Mouse (Mus musculus) embryonic stem cell, embryonic (primary cell): ENCODE data around the gene Cmtm2a.
"Not testable (repeated sequence)": the region's sequence is repeated elsewhere in the genome, so short reads cannot be mapped to it uniquely, and the experiment has no call there.

Source experiments
- CTCF ChIA-PET, 4 experiments: fragments of 300-600 bp in 2 of 4; fragments of 350-600 bp in 2 of 4; sonication (Branson Sonifier 250); formaldehyde crosslinking; loops; one replicate each; lab custom pipeline; 2022; ENCODE audit warnings: inconsistent platforms in 2 of 4; lab: Charles Lee
- POLR2A ChIA-PET, 4 experiments: fragments of 300-600 bp in 2 of 4; fragments of 350-600 bp in 2 of 4; sonication (Branson Sonifier 250); formaldehyde crosslinking; loops; one replicate each; lab custom pipeline; 2022; ENCODE audit warnings: antibody characterized with exemption in 4 of 4, inconsistent platforms in 1 of 4; lab: Charles Lee

Gene Cmtm2a

GRCm38 (mm10) chr8:104293081-104293480 is at the start of gene Cmtm2a:
Gene Cmtm2a (minus strand): TSS chr8:104293181.
- CTCF ChIA-PET, POLR2A ChIA-PET: not testable (repeated sequence)

DNA sequence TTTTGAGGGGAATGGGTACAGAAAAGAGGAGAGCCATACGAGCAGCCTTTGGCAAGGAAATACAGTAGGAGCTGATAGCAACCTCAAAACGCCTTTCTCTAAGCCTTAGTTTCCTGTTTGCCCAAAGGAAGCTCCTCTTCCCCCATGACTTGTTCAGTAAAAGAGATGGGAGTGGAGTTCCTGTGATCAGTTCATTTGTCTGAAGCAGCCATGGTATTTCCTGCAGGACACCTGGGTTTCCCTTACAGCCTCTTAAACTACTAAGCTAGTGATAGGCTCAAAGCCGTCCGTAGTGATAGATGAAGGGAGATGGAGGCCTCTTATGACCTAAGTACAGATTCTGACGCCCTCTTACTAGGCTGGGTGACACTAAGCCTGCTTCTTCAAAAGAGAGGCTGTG is 49.4 kb upstream of the Cmtm2a start:
- CTCF ChIA-PET: interaction anchor here in 2 of 4 experiments (0.7 to 3.5 kb wide), 12 partner anchors 13 to 260 kb away, joined by 3 to 40 read pairs (median 4); partner anchors contain the start of genes Cklf (in 1 of the 2) and Dync1li2 (in 1 of the 2)
- POLR2A ChIA-PET: interaction anchor here in 3 of 4 experiments (0.6 to 2.6 kb wide), 8 partner anchors 12 to 100 kb away, joined by 3 to 9 read pairs (median 4); partner anchors contain the start of genes Cklf (in 1 of the 3) and Dync1li2 (in 1 of the 3)

- CTCF ChIA-PET: interaction anchor here in 2 of 4 experiments (0.7 to 3.5 kb wide), 5 partner anchors 17 to 260 kb away, joined by 4 to 40 read pairs (median 4); no protein-coding TSS in a partner anchor
- POLR2A ChIA-PET: interaction anchor here in 3 of 4 experiments (0.6 to 2.6 kb wide), 7 partner anchors 13 to 101 kb away, joined by 3 to 9 read pairs (median 4); partner anchors contain the start of genes Cklf (in 1 of the 3) and Dync1li2 (in 1 of the 3)
Measured at GRCm38 (mm10) chr8:104341678-104342077, 48.7 kb upstream of the Cmtm2a start.

DNA sequence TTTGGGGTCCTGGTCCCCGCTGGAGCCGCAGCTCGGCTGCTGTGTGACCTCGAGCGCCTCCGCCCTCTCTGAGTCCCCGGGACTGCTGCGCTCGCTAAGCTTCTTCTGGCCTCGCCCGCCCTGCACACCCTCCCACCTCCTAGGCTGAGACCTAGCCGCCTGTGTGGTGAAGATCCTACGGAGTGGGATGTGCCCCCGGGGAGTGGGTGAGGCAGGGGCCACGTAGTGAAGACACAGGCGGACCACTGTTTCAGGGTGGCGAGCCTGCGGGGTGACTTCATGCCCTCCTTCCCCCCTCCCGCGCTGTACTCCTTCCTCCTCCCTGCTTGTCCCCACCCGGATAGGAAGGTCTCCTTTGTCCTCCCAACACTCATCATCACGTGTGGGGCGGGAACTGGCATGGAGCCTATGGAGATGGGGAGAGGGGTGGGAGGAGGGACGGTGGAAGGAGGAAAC is 48.2 kb upstream of the Cmtm2a start:
- POLR2A ChIA-PET: interaction anchor here in 3 of 4 experiments (0.5 to 1.8 kb wide), 8 partner anchors 9 to 92 kb away, joined by 3 to 7 read pairs (median 3); no protein-coding TSS in a partner anchor

GRCm38 (mm10) chr8:104340233-104341105 is 47.5 kb upstream of the Cmtm2a start:
- ChIA-PET POLR2A (interaction anchor here in 3 of 4 experiments (0.5 to 1.8 kb wide), 8 partner anchors 8 to 93 kb away, joined by 3 to 7 read pairs (median 3); no protein-coding TSS in a partner anchor), CTCF (interaction anchor here in 3 of 4 experiments (0.6 to 1.2 kb wide), 8 partner anchors 12 to 262 kb away, joined by 3 to 6 read pairs (median 4); no protein-coding TSS in a partner anchor)

More for the DNA sequence above, 48.2 kb upstream of the Cmtm2a start:
- CTCF ChIA-PET: interaction anchor here in 3 of 4 experiments (0.6 to 1.2 kb wide), 6 partner anchors 12 to 261 kb away, joined by 3 to 4 read pairs (median 3); no protein-coding TSS in a partner anchor

- POLR2A ChIA-PET: interaction anchor here in 1 of 4 experiments (0.6 kb wide), 1 partner anchor 11 kb away, joined by 3 read pairs; no protein-coding TSS in a partner anchor
- CTCF ChIA-PET: interaction anchor here in 1 of 4 experiments (0.6 to 1.0 kb wide), 2 partner anchors 95 to 194 kb away, joined by 5 to 6 read pairs; no protein-coding TSS in a partner anchor
Measured at GRCm38 (mm10) chr8:104339983-104340232, 46.9 kb upstream of the Cmtm2a start.

GRCm38 (mm10) chr8:104339229-104339982 is 46.4 kb upstream of the Cmtm2a start, which contains the start of gene Cmtm3:
Gene Cmtm3 (plus strand): TSS chr8:104339410.
- ChIA-PET CTCF (interaction anchor here in 2 of 4 experiments (0.6 to 1.0 kb wide), 4 partner anchors 35 to 193 kb away, joined by 4 to 6 read pairs (median 5); no protein-coding TSS in a partner anchor), POLR2A (interaction anchor here in 2 of 4 experiments (0.5 to 0.6 kb wide), 4 partner anchors 12 to 231 kb away, joined by 3 to 6 read pairs (median 3); no protein-coding TSS in a partner anchor)

- ChIA-PET POLR2A (no interaction called here), CTCF (interaction anchor here in 1 of 4 experiments (0.8 kb wide), 1 partner anchor 239 kb away, joined by 3 read pairs; no protein-coding TSS in a partner anchor)
Measured at GRCm38 (mm10) chr8:104337890-104338289, 44.9 kb upstream of the Cmtm2a start.

GRCm38 (mm10) chr8:104336806-104337205 is 43.8 kb upstream of the Cmtm2a start:
- CTCF ChIA-PET: interaction anchor here in 1 of 4 experiments (2.1 kb wide), 1 partner anchor 86 kb away, joined by 4 read pairs; the partner anchor contains the start of gene Cklf
- POLR2A ChIA-PET: no interaction called here

GRCm38 (mm10) chr8:104334196-104334595 is 41.2 kb upstream of the Cmtm2a start:
- ChIA-PET CTCF (no interaction called here), POLR2A (no interaction called here)

DNA sequence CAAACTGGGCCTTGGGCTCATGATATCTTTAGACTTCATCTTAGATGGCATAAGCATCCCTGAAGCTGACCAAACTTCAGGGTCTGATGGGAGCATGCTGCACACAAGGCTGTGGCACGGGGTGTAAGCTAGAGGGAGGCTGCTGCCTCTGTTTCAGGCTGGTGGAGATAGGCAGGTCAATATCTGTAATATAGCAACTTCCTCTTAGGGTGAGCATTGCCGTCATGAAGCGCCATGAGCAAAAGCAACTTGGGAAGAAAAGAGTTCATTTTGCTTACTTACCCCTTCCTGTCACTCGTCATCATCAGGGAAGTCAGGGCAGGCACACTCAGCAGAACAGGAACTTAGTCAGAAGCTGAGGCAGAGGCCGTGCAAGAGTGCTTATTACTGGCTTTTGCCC is 40.8 kb upstream of the Cmtm2a start:
- ChIA-PET CTCF (no interaction called here), POLR2A (no interaction called here)

GRCm38 (mm10) chr8:104332665-104333631 is 40.0 kb upstream of the Cmtm2a start:
- CTCF ChIA-PET: interaction anchor here in 1 of 4 experiments (1.2 kb wide), 1 partner anchor 11 kb away, joined by 3 read pairs; no protein-coding TSS in a partner anchor
- POLR2A ChIA-PET: interaction anchor here in 2 of 4 experiments (0.6 to 1.0 kb wide), 3 partner anchors 8 to 82 kb away, joined by 3 to 10 read pairs (median 5); no protein-coding TSS in a partner anchor

DNA sequence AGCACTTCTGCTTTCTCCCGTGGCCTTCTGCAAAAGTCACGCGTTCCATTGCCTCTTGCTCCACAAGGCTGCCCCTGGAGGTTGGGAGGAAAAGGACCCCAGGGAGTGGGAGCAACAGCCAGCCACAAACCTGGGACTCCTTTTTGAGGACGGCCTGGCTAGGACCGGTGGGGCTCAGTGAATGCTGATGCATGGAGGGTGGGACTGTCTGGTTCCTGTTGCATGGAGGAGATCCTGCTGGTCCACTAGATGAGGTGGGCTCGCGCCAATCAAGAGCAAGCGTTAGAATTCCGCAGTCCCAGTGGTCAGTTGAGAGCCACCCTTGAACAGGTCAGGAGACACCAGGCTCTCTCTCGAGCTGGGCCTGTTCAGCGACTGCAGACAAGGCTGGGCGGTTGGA is 28.9 kb upstream of the Cmtm2a start, which contains the start of gene Cmtm2b:
TSS of gene Cmtm2b (plus strand) at position 301 of the 400 bp plus-strand sequence.
- CTCF ChIA-PET, POLR2A ChIA-PET: not testable (repeated sequence)

DNA sequence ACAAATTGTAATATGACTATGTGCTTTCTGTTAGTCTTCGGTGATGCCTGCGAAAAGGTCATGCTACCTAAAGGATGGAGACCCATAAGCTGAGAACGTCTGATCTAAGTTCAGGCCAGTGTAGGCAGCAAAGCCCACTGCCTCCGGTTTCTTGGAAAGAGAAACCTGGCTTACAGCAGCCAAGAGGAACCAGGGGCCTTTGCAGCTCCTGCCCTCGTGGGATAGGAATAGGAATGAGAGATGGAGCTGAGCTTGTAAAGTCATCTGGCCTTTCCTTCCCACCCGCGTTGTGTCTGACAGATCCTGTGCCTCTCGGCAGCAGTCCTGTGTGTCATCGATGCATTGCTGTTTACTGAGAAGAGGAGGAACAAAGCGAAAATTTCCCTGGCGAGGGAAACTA is 28.3 kb upstream of the Cmtm2a start, which contains the start of gene Gm11020:
TSS of gene Gm11020 (plus strand) at position 301 of the 400 bp plus-strand sequence.
- CTCF ChIA-PET, POLR2A ChIA-PET: not testable (repeated sequence)

GRCm38 (mm10) chr8:104313311-104313710 is 20.3 kb upstream of the Cmtm2a start:
- ChIA-PET POLR2A (no interaction called here), CTCF (no interaction called here)

GRCm38 (mm10) chr8:104312023-104312422 is 19.0 kb upstream of the Cmtm2a start:
- POLR2A ChIA-PET: not testable (repeated sequence)
- CTCF ChIA-PET: interaction anchor here in 1 of 4 experiments (0.6 kb wide), 1 partner anchor 39 kb away, joined by 3 read pairs; no protein-coding TSS in a partner anchor
